Mouse (Mus musculus) ovary, postnatal 14 days (tissue): ENCODE results near the gene Mrgpra4.

Source experiments
- DNase-seq: peaks from one replicate; pipeline ENCODE4 v3.0.0; 2022; ENCODE audit warnings: low spot score

Gene Mrgpra4

DNA sequence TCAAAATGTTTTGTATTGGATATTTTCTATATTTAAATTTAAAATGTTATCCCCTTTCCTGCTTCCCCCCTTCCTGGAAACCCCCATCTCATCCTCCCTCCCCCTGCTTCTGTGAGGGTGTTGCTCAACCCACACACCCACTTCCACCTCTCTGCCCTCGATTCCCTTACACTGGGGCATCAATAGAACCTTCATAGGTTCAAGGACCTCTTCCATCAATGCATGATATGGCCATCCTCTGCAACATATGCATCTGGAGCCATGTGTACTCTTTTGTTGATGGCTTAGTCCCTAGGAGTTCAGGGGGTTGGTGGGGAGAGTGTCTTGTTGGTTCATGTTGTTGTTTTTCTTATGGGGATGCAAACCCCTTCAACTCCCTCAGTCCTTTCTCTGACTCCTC, at the start of gene Mrgpra4:
Gene Mrgpra4, minus strand, starts transcription at position 101 of the 400 bp plus-strand sequence.
- DNase-seq = no peak

DNA sequence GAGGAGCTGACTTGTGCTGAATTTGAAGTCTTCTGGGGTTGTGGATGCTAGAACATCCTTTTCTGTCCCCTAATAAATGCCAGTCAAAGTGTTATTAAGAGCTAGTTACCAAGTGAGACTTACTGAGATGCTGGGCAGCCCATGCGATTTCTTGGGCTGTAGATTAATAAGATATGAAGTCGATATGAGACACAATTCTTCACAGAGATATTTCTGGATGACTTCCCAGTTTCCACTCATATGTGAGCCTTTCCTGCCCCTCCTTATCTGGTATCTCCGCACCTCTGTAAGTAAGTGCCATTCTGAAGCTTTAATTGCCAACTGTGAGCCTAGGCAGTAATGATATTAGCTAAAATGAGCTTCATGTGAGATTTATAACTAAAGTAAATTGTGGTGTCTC, 45.6 kb upstream of the Mrgpra4 start, which contains the start of gene Mrgprx1:
Gene Mrgprx1, minus strand, starts transcription at position 101 of the 400 bp plus-strand sequence.
- DNase-seq = no peak

DNA sequence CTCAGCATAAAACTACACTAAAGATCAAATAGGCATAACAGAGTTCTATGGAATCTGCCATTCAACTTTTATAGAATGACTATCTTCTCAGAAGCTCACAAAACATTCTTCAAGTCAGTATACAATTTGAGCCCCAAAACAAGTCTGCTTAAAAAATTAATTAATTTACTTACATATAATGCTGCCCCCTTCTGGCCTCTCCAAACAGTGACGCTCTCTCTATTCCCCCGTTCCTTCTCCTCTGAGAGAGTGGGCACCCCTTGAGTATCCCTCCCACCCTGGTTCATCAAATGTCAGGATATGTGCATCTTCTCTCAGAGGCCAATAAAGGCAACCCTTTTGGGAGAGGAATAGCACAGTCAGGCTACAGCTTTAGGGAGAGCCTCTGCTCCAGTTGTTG, 36.0 kb upstream of the Mrgpra4 start:
- no peak for DNase-seq

DNA sequence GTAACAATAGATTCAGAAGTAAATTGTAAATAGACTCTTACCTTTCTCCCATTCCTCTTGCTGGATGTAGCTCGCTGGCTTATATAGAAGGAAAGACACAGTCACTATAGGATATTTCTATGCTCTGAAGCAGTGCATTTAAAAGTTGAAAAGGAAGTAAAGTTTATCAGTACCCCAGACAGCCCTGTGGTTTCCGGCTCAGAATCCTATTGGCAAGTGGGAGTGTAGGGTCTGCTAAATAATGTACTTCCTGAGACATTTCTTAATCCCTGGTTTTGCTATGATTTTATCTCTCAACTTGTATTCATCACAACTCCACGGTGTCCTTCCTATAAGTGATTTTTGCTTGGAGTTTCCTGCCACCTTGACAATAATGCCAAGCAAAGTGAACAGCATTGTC, 13.8 kb upstream of the Mrgpra4 start:
- DNase-seq = no peak

DNA sequence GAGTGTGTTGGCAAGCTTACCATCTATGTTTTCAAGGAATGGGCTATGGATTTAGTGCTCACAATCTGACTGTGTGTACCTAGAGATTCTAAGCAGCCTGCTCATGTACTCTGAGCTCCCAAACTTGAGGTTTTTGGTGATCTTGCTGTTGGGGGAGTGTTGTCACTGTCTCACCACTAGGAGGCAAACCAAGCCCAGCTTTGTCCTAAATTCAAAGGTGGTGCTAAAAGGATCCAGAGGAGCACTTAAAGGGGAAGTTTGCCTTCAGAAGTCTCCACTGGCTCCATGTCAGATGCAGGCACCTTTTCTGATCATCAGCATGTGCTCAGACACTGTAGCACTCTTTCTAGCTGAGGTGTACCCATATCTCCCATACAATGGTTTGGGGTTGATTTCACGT, 4.9 kb upstream of the Mrgpra4 start:
- DNase-seq = no peak
